Mouse (Mus musculus): Measurements from ENCODE around the gene Cops7a. TPM values are rescaled to one million over a fixed set of nuclear protein-coding genes. Genes with fewer than 3 reads are reported as not detected.

Gene Cops7a
- polyA plus RNA-seq, 1 experiment from 2014 or later, result 142 TPM

GRCm38 (mm10) chr6:124914511-124914910, 50.8 kb downstream of the Cops7a start:
- H3K27me3 ChIP-seq (ENCODE audit: low read depth, poor library complexity, severe bottlenecking), result peaks cover 33% of the 10 kb centered on the region
- DNase-seq (ENCODE audit: low spot score), result no peak

GRCm38 (mm10) chr6:124913721-124914285, 51.5 kb downstream of the Cops7a start:
- peaks cover 77% of the 10 kb centered on the region for H3K4me1 ChIP-seq
- peak overlapping the region; percentile 25; the same call in 1 of the 2 replicates for H3K4me3 ChIP-seq
- peaks cover 40% of the 10 kb centered on the region for H3K27me3 ChIP-seq (ENCODE audit: low read depth, poor library complexity, severe bottlenecking)
- peak overlapping the region; percentile 99 for H3K27ac ChIP-seq (replicated peaks)
- 57% methylated on average over 14 of the region's 14 CpGs for WGBS
- peaks cover 31% of the 10 kb centered on the region for H3K36me3 ChIP-seq
- peak; percentile 24 for DNase-seq (ENCODE audit: low spot score)
- no peaks in the 10 kb centered on the region for H3K9me3 ChIP-seq (replicated peaks)

More at GRCm38 (mm10) chr6:124914511-124914910, 50.8 kb downstream of the Cops7a start:
- peak overlapping the region; percentile 99 for H3K27ac ChIP-seq (replicated peaks)
- 79% methylated on average over 7 of the region's 7 CpGs for WGBS
- peak overlapping the region; percentile 90 for H3K4me3 ChIP-seq
- H3K4me1 ChIP-seq, result peaks cover 83% of the 10 kb centered on the region
- no peaks in the 10 kb centered on the region for H3K9me3 ChIP-seq (replicated peaks)
- peaks cover 31% of the 10 kb centered on the region for H3K36me3 ChIP-seq

- peak; percentile 25 for DNase-seq (ENCODE audit: low spot score)
- peaks cover 46% of the 10 kb centered on the region for H3K27me3 ChIP-seq (ENCODE audit: low read depth, poor library complexity, severe bottlenecking)
- H3K4me3 ChIP-seq, result 0 out of 2 replicates have a peak overlapping the region, but pooled peaks have one; percentile 25
- 71% methylated on average over 6 of the region's 6 CpGs for WGBS
- no peak overlapping the region; the same call in 1 of the 2 replicates for H3K27ac ChIP-seq (replicated peaks)
- peaks cover 71% of the 10 kb centered on the region for H3K4me1 ChIP-seq
- peaks cover 31% of the 10 kb centered on the region for H3K36me3 ChIP-seq
- H3K9me3 ChIP-seq (replicated peaks), result no peaks in the 10 kb centered on the region
Measured at GRCm38 (mm10) chr6:124913214-124913613, 52.1 kb downstream of the Cops7a start.

GRCm38 (mm10) chr6:124911533-124912218, 53.7 kb downstream of the Cops7a start, which contains the start of gene Lag3:
Gene Lag3 (minus strand): TSS chr6:124911705.
- Histone ChIP-seq H3K27me3 (ENCODE audit: low read depth, poor library complexity, severe bottlenecking) (peaks cover 50% of the 10 kb centered on the region), H3K4me3 (peak within 1 kb of the TSS; percentile 16; the same call in 1 of the 2 replicates)
- DNase-seq (ENCODE audit: low spot score), result peak; percentile 23

GRCm38 (mm10) chr6:124910032-124910431, 55.3 kb downstream of the Cops7a start:
- H3K27me3 ChIP-seq (ENCODE audit: low read depth, poor library complexity, severe bottlenecking), result peaks cover 54% of the 10 kb centered on the region
- 3% methylated on average over 32 of the region's 32 CpGs for WGBS
- peak overlapping the region; percentile 45 for H3K4me3 ChIP-seq
- peak; percentile 48 for DNase-seq (ENCODE audit: low spot score)
- H3K9me3 ChIP-seq (replicated peaks), result no peaks in the 10 kb centered on the region
- peak overlapping the region; percentile 80 for H3K27ac ChIP-seq (replicated peaks)
- peaks cover 54% of the 10 kb centered on the region for H3K4me1 ChIP-seq
- peaks cover 27% of the 10 kb centered on the region for H3K36me3 ChIP-seq

More at GRCm38 (mm10) chr6:124911533-124912218, 53.7 kb downstream of the Cops7a start, which contains the start of gene Lag3:
- Histone ChIP-seq H3K9me3 (replicated peaks) (no peaks in the 10 kb centered on the region), H3K36me3 (peaks cover 31% of the 10 kb centered on the region), H3K27ac (replicated peaks) (peak within 1 kb of the TSS; percentile 80), H3K4me1 (peaks cover 63% of the 10 kb centered on the region)
- WGBS, result 21% methylated on average over 13 of the region's 13 CpGs

Other genes with a start within 250 kb of the Cops7a start
- gene Ptpn6, start 226.8 kb downstream of the Cops7a start, polyA plus RNA-seq (2016; fragmentation: Nextera tagmentation; extraction: Ambion mirVana), result 6.1 and 7.2 TPM in 2 replicates
- gene Grcc10, start 224.2 kb downstream of the Cops7a start, polyA plus RNA-seq (2016; fragmentation: Nextera tagmentation; extraction: Ambion mirVana), result 445 and 490 TPM in 2 replicates
- gene Gm45234, start 209.5 kb downstream of the Cops7a start, polyA plus RNA-seq (2016; fragmentation: Nextera tagmentation; extraction: Ambion mirVana), result not detected in 2 replicates
- gene Atn1, start 209.0 kb downstream of the Cops7a start, polyA plus RNA-seq (2016; fragmentation: Nextera tagmentation; extraction: Ambion mirVana), result 10.2 and 10.5 TPM in 2 replicates
- gene Eno2, start 195.9 kb downstream of the Cops7a start, polyA plus RNA-seq (2016; fragmentation: Nextera tagmentation; extraction: Ambion mirVana), result 4.6 and 6.5 TPM in 2 replicates
- gene Lrrc23, start 185.8 kb downstream of the Cops7a start, polyA plus RNA-seq (2016; fragmentation: Nextera tagmentation; extraction: Ambion mirVana), result 1.3 and 1.4 TPM in 2 replicates
- gene Spsb2, start 156.9 kb downstream of the Cops7a start, polyA plus RNA-seq (2016; fragmentation: Nextera tagmentation; extraction: Ambion mirVana), result 8.8 and 10.0 TPM in 2 replicates
- 786 and 953 TPM in 2 replicates for gene Tpi1, start 151.2 kb downstream of the Cops7a start, polyA plus RNA-seq (2016; fragmentation: Nextera tagmentation; extraction: Ambion mirVana)
- 212 and 228 TPM in 2 replicates for gene Usp5, start 136.1 kb downstream of the Cops7a start, polyA plus RNA-seq (2016; fragmentation: Nextera tagmentation; extraction: Ambion mirVana)
- gene Cdca3, start 136.0 kb downstream of the Cops7a start, polyA plus RNA-seq (2016; fragmentation: Nextera tagmentation; extraction: Ambion mirVana), result 258 and 273 TPM in 2 replicates
- 0.89 and 3.4 TPM in 2 replicates for gene Gnb3, start 125.3 kb downstream of the Cops7a start, polyA plus RNA-seq (2016; fragmentation: Nextera tagmentation; extraction: Ambion mirVana)
- gene P3h3, start 107.8 kb downstream of the Cops7a start, polyA plus RNA-seq (2016; fragmentation: Nextera tagmentation; extraction: Ambion mirVana), result 8.3 and 9.9 TPM in 2 replicates
- gene Gpr162, start 101.6 kb downstream of the Cops7a start, polyA plus RNA-seq (2016; fragmentation: Nextera tagmentation; extraction: Ambion mirVana), result 2.8 and 3.6 TPM in 2 replicates
- gene Cd4, start 77.3 kb downstream of the Cops7a start, polyA plus RNA-seq (2016; fragmentation: Nextera tagmentation; extraction: Ambion mirVana), result 0.05 TPM in 1 of 2 replicates, not detected in the other
- gene Lag3, start 53.8 kb downstream of the Cops7a start, polyA plus RNA-seq (2016; fragmentation: Nextera tagmentation; extraction: Ambion mirVana), result 1.0 and 1.5 TPM in 2 replicates
- gene Ptms, start 45.4 kb downstream of the Cops7a start, polyA plus RNA-seq (2016; fragmentation: Nextera tagmentation; extraction: Ambion mirVana), result 261 and 296 TPM in 2 replicates
- 428 and 435 TPM in 2 replicates for gene Mlf2, start 34.2 kb downstream of the Cops7a start, polyA plus RNA-seq (2016; fragmentation: Nextera tagmentation; extraction: Ambion mirVana)
- 0.81 and 2.1 TPM in 2 replicates for gene Pianp, start 31.2 kb upstream of the Cops7a start, polyA plus RNA-seq (2016; fragmentation: Nextera tagmentation; extraction: Ambion mirVana)
- gene Zfp384, start 43.6 kb upstream of the Cops7a start, polyA plus RNA-seq (2016; fragmentation: Nextera tagmentation; extraction: Ambion mirVana), result 9.3 and 9.5 TPM in 2 replicates
- gene Ing4, start 74.2 kb upstream of the Cops7a start, polyA plus RNA-seq (2016; fragmentation: Nextera tagmentation; extraction: Ambion mirVana), result 121 and 149 TPM in 2 replicates
- gene Acrbp, start 84.2 kb upstream of the Cops7a start, polyA plus RNA-seq (2016; fragmentation: Nextera tagmentation; extraction: Ambion mirVana), result 10.1 and 14.2 TPM in 2 replicates
- gene Lpar5, start 102.4 kb upstream of the Cops7a start, polyA plus RNA-seq (2016; fragmentation: Nextera tagmentation; extraction: Ambion mirVana), result 0.16 and 0.19 TPM in 2 replicates
- 90.7 and 103 TPM in 2 replicates for gene Chd4, start 130.4 kb upstream of the Cops7a start, polyA plus RNA-seq (2016; fragmentation: Nextera tagmentation; extraction: Ambion mirVana)
- gene Nop2, start 166.4 kb upstream of the Cops7a start, polyA plus RNA-seq (2016; fragmentation: Nextera tagmentation; extraction: Ambion mirVana), result 72.6 and 86.4 TPM in 2 replicates
- gene Iffo1, start 179.7 kb upstream of the Cops7a start, polyA plus RNA-seq (2016; fragmentation: Nextera tagmentation; extraction: Ambion mirVana), result 12.7 and 15.1 TPM in 2 replicates
- gene Gapdh, start 200.9 kb upstream of the Cops7a start, polyA plus RNA-seq (2016; fragmentation: Nextera tagmentation; extraction: Ambion mirVana), result 2,729 and 3,222 TPM in 2 replicates
- gene Ncapd2, start 226.2 kb upstream of the Cops7a start, polyA plus RNA-seq (2016; fragmentation: Nextera tagmentation; extraction: Ambion mirVana), result 236 and 246 TPM in 2 replicates
- gene Mrpl51, start 226.3 kb upstream of the Cops7a start, polyA plus RNA-seq (2016; fragmentation: Nextera tagmentation; extraction: Ambion mirVana), result 211 and 231 TPM in 2 replicates